Mouse (Mus musculus) kidney, adult 2 months (tissue): ENCODE results near the gene Hoxd3. TPM values are rescaled to one million over a fixed set of nuclear protein-coding genes. Genes with fewer than 3 reads are reported as not detected.
A peak's percentile ranks its signal among the peaks of the same experiment; 100 is the strongest.

Experiments used
- DNase-seq: peaks from one replicate; pipeline ENCODE4 v3.0.0; 2021
- H3K27ac ChIP-seq: fragments of 200-500 bp; 2 replicates; pipeline ENCODE4 v1.5.1; 2012; ENCODE audit warnings: low read depth, low read length, control low read depth, inconsistent platforms; ENCODE audit not compliant: insufficient read depth
- H3K27me3 ChIP-seq: fragments of 200-500 bp; replicated peaks from 2 replicates; pipeline ENCODE4 v1.6.1; 2012; ENCODE audit warnings: mild to moderate bottlenecking, moderate library complexity, low read length, inconsistent platforms; ENCODE audit not compliant: control insufficient read depth, insufficient read depth
- H3K36me3 ChIP-seq: fragments of 200-500 bp; 2 replicates; pipeline ENCODE4 v1.6.1; 2012; ENCODE audit warnings: mild to moderate bottlenecking, moderate library complexity, low read length, inconsistent platforms; ENCODE audit not compliant: control insufficient read depth, insufficient read depth
- H3K4me1 ChIP-seq: fragments of 200-500 bp; 2 replicates; pipeline ENCODE4 v1.6.1; 2011; ENCODE audit warnings: low read length; ENCODE audit not compliant: control insufficient read depth, insufficient read depth
- H3K4me3 ChIP-seq: fragments of 200-500 bp; 2 replicates; pipeline ENCODE4 v1.5.1; 2011; ENCODE audit warnings: mild to moderate bottlenecking, low read depth, low read length, control low read depth; ENCODE audit not compliant: insufficient read depth
- CTCF ChIP-seq: fragments of 200-500 bp; conservative IDR thresholded peaks from 2 replicates; pipeline ENCODE4 v1.5.1; 2011; ENCODE audit warnings: low read depth, mild to moderate bottlenecking, control low read depth, low read length, moderate library complexity, mixed read lengths; ENCODE audit not compliant: insufficient read depth, insufficient read length
- POLR2A ChIP-seq: fragments of 200-500 bp; IDR thresholded peaks from one replicate; pipeline ENCODE4 v1.6.1; 2011; ENCODE audit warnings: low read depth, low read length, control low read depth
- WGBS: fragments of 180-500 bp; shearing (Covaris S2); methylation state at CpG from one replicate; pipeline ENCODE4 v1.1.7; 2018; 5-methylcytosine and 5-hydroxymethylcytosine counted together
- polyA plus RNA-seq: library from polyadenylated mRNA; depleted of rRNA; stranded (reverse); fragments of >200 nt; gene quantifications from 2 replicates; pipeline ENCODE4 v1.2.3, GENCODE M21; 2012

Hoxd3 gene
- polyA plus RNA-seq, 1 experiment: 10.7 TPM

- WGBS: 10% methylated on average over 3 of the region's 3 CpGs
- DNase-seq: no peak
- no peaks in the 10 kb centered on the region for H3K4me1 ChIP-seq
- TF ChIP-seq POLR2A (no peak), CTCF (no peak)
- no peaks in the 10 kb centered on the region for H3K36me3 ChIP-seq
- no peak overlapping the region for H3K27ac ChIP-seq
- H3K27me3 ChIP-seq: peaks cover 11% of the 10 kb centered on the region
- no peak overlapping the region for H3K4me3 ChIP-seq
These were observed 42.5 kb upstream of the Hoxd3 start for GRCm38 (mm10) chr2:74669230-74669578.

GRCm38 (mm10) chr2:74669650-74670235 is 42.0 kb upstream of the Hoxd3 start:
- Histone ChIP-seq H3K4me3 (no peak overlapping the region), H3K27ac (no peak overlapping the region), H3K36me3 (no peaks in the 10 kb centered on the region), H3K27me3 (peaks cover 11% of the 10 kb centered on the region), H3K4me1 (no peaks in the 10 kb centered on the region)
- 20% methylated on average over 14 of the region's 14 CpGs for WGBS
- no peak for DNase-seq
- TF ChIP-seq POLR2A: no peak
- no peak for TF ChIP-seq CTCF

GRCm38 (mm10) chr2:74670632-74671188 is 41.0 kb upstream of the Hoxd3 start:
- H3K36me3 ChIP-seq: no peaks in the 10 kb centered on the region
- no peak overlapping the region for H3K27ac ChIP-seq
- TF ChIP-seq POLR2A (no peak), CTCF (no peak)
- H3K27me3 ChIP-seq: peaks cover 11% of the 10 kb centered on the region
- no peaks in the 10 kb centered on the region for H3K4me1 ChIP-seq
- no peak for DNase-seq
- H3K4me3 ChIP-seq: no peak overlapping the region
- 32% methylated on average over 3 of the region's 3 CpGs for WGBS

DNA sequence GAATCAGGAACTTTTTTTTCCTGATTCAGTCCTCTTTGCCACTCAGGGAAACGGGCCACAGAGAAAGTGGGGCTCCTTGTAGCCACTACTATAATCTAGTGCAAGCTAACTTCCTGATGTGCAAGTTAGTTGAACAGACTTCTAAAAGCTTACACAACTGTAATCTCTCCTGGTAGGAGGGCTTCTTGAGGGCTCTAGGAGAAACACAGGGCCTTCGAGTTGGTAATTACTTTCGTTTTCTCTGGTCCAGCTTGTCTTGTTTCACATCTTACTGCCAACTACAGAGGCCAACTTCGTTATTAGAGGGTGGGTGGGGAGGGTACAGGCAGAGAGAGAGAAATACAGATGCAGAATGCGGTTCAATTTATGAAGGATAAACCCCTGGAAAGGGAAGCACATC is 39.9 kb upstream of the Hoxd3 start:
- no peaks in the 10 kb centered on the region for H3K36me3 ChIP-seq
- TF ChIP-seq POLR2A (no peak), CTCF (no peak)
- H3K27me3 ChIP-seq: peaks cover 11% of the 10 kb centered on the region

GRCm38 (mm10) chr2:74672481-74673362 is 39.0 kb upstream of the Hoxd3 start:
- 24% methylated on average over 40 of the region's 40 CpGs for WGBS
- TF ChIP-seq CTCF (peak; percentile 66), POLR2A (no peak)
- no peak overlapping the region for H3K27ac ChIP-seq
- peaks cover 9% of the 10 kb centered on the region for H3K27me3 ChIP-seq
- peak; percentile 63 for DNase-seq
- H3K4me1 ChIP-seq: no peaks in the 10 kb centered on the region
- peak overlapping the region; percentile 36; the same call in 1 of the 2 replicates for H3K4me3 ChIP-seq
- H3K36me3 ChIP-seq: no peaks in the 10 kb centered on the region

More for the DNA sequence above, 39.9 kb upstream of the Hoxd3 start:
- Histone ChIP-seq H3K4me1 (no peaks in the 10 kb centered on the region), H3K27ac (no peak overlapping the region), H3K4me3 (no peak overlapping the region)
- DNase-seq: no peak
- 75% methylated on average over 5 of the region's 5 CpGs for WGBS

DNA sequence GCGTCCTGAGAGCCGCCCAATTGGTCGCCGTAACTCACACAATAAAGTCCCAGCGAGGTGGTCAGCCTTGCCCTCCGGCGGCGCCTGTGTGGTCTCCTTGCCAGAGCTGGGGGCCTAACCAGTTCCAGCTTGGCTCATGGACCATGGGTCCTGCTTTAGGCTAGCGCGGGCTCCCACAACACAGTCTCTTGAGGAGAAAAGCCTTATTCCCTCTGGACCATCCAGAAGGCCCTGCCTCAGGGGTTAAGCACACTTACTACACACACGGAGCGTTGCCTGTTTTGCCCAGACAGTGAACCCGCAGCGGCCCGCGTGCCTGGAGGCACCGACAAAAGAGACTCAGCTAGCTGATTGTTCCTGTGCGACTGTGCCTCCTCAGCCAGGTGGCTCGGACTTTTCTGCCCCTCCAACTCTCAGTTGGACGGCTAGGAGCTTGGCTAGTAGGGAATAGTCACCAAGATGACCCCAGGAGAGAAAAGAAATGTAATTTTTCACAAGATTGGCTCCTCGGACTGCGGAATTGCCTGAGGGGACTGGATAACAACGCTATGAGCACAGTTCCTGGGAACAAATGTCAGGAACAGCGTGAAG is 37.8 kb upstream of the Hoxd3 start:
- no peak overlapping the region for H3K4me3 ChIP-seq
- H3K27ac ChIP-seq: no peak overlapping the region
- H3K36me3 ChIP-seq: no peaks in the 10 kb centered on the region
- WGBS: 34% methylated on average over 24 of the region's 24 CpGs
- H3K4me1 ChIP-seq: no peaks in the 10 kb centered on the region
- peaks cover 4% of the 10 kb centered on the region for H3K27me3 ChIP-seq
- TF ChIP-seq CTCF (no peak), POLR2A (no peak)
- DNase-seq: no peak
